In genomic region chr9:110665912-110666311, GRCm38 (mm10) we compare ENCODE assay signal across 8 mouse cellular contexts. TPM values are rescaled to one million over a fixed set of nuclear protein-coding genes. Genes with fewer than 3 reads are reported as not detected.
DNase-seq lines count a peak whose midpoint lies in the region; ATAC-seq lines count a peak whose summit lies in the region.

No protein-coding gene starts in this region.

- H3K4me3 ChIP-seq in forebrain, embryonic 12.5 days (replicated peaks) = no peak overlapping the region
- H3K4me3 ChIP-seq in forebrain, embryonic 15.5 days = no peak overlapping the region

- no peaks in the 10 kb centered on the region for H3K9me3 ChIP-seq in forebrain, embryonic 12.5 days
- H3K9me3 ChIP-seq in forebrain, embryonic 15.5 days = no peaks in the 10 kb centered on the region

- no peak overlapping the region for H3K9ac ChIP-seq in forebrain, embryonic 12.5 days
- no peak overlapping the region for H3K9ac ChIP-seq in forebrain, embryonic 15.5 days (replicated peaks)

- H3K4me2 ChIP-seq in forebrain, embryonic 12.5 days = no peak overlapping the region
- H3K4me2 ChIP-seq in forebrain, embryonic 15.5 days (replicated peaks) = no peak overlapping the region

- H3K36me3 ChIP-seq in forebrain, embryonic 12.5 days (replicated peaks) = no peaks in the 10 kb centered on the region
- no peaks in the 10 kb centered on the region for H3K36me3 ChIP-seq in forebrain, embryonic 15.5 days

- WGBS in forebrain, embryonic 12.5 days = 19% methylated on average over 4 of the region's 4 CpGs
- WGBS in forebrain, embryonic 15.5 days = 19% methylated on average over 4 of the region's 4 CpGs

- ATAC-seq in forebrain, embryonic 12.5 days (ENCODE audit: low FRiP score) = 0 out of 2 replicates have a peak, but pooled peaks have one; percentile 36
- no peak for ATAC-seq in forebrain, embryonic 15.5 days (replicated peaks)

- peak overlapping the region; percentile 62; the same call in 1 of the 2 replicates for H3K27ac ChIP-seq in forebrain, embryonic 12.5 days
- H3K27ac ChIP-seq in forebrain, embryonic 15.5 days (replicated peaks) = no peak overlapping the region

- DNase-seq in R1 (ENCODE audit: low read depth, low spot score) = peak; percentile 35
- peak; percentile 57 to 60 for DNase-seq in heart, postnatal 10 days
- peak; percentile 62 for DNase-seq in lung, postnatal 14 days
- DNase-seq in yolk sac, embryonic 10.5 days (ENCODE audit: low spot score) = peak; percentile 67
- no peak for DNase-seq in right cerebral cortex, adult 18-20 months
- no peak for DNase-seq in ovary, postnatal 14 days (ENCODE audit: low spot score)

- H3K27me3 ChIP-seq in forebrain, embryonic 12.5 days = no peaks in the 10 kb centered on the region
- no peaks in the 10 kb centered on the region for H3K27me3 ChIP-seq in forebrain, embryonic 15.5 days

- intact Hi-C loops in heart, postnatal 10 days (cut with DNase I) = no loop called here

- peaks cover 18% of the 10 kb centered on the region for H3K4me1 ChIP-seq in forebrain, embryonic 12.5 days
- peaks cover 11% of the 10 kb centered on the region; the same call in 1 of the 2 replicates for H3K4me1 ChIP-seq in forebrain, embryonic 15.5 days

RNA-seq across cellular contexts. Expression of gene Ccdc12, which starts 9.6 kb away (rescaled TPM):
- 139 and 143 TPM in 2 replicates for polyA plus RNA-seq in forebrain, embryonic 12.5 days (2016; fragmentation: Nextera tagmentation; extraction: Ambion mirVana)
- polyA plus RNA-seq in forebrain, embryonic 15.5 days (2015; fragmentation: Nextera tagmentation; extraction: Ambion mirVana) = 120 and 130 TPM in 2 replicates
- 10 to 100 TPM; 69.6 to 78.9 TPM for total RNA-seq in heart, postnatal 10 days (2021)

RNA-seq across cellular contexts. Expression of gene Nbeal2, which starts 12.0 kb away (rescaled TPM):
- 2.0 and 2.3 TPM in 2 replicates for polyA plus RNA-seq in forebrain, embryonic 12.5 days (2016; fragmentation: Nextera tagmentation; extraction: Ambion mirVana)
- 2.1 and 2.4 TPM in 2 replicates for polyA plus RNA-seq in forebrain, embryonic 15.5 days (2015; fragmentation: Nextera tagmentation; extraction: Ambion mirVana)
- total RNA-seq in heart, postnatal 10 days (2021) = 1 to 10 TPM; 8.3 to 8.7 TPM

RNA-seq across cellular contexts. Expression of gene Nradd, which starts 41.7 kb away (rescaled TPM):
- polyA plus RNA-seq in forebrain, embryonic 12.5 days (2016; fragmentation: Nextera tagmentation; extraction: Ambion mirVana) = 31.0 and 32.0 TPM in 2 replicates
- 29.1 and 32.8 TPM in 2 replicates for polyA plus RNA-seq in forebrain, embryonic 15.5 days (2015; fragmentation: Nextera tagmentation; extraction: Ambion mirVana)
- 1 to 10 TPM; 2.2 to 2.3 TPM for total RNA-seq in heart, postnatal 10 days (2021)

Comparison
In these comparisons a context has a peak if more than half of its experiments do, and no peak if none do; other contexts are left out.
1. DNase-seq: peak in R1 (single experiment), heart, postnatal 10 days (2 of 2), lung, postnatal 14 days (single experiment) and yolk sac, embryonic 10.5 days (single experiment); none in right cerebral cortex, adult 18-20 months (single experiment) and ovary, postnatal 14 days (single experiment).